Mouse (Mus musculus) hindbrain, embryonic 16.5 days (tissue): Measurements from ENCODE around the gene BC048679. TPM values are rescaled to one million over a fixed set of nuclear protein-coding genes. Genes with fewer than 3 reads are reported as not detected.

Experiments
- ATAC-seq: fragments of 200-750 bp; cut with Nextera tagmentation; 2 replicates; pipeline ENCODE4 v1.8.0; 2017; ENCODE audit warnings: moderate TSS enrichment, moderate library complexity
- H3K27ac ChIP-seq: fragments of 300-500 bp; sonication (generic); 2 replicates; pipeline ENCODE4 v1.5.1; 2014; ENCODE audit warnings: low read depth, mild to moderate bottlenecking, control low read depth, low read length, moderate library complexity
- H3K27me3 ChIP-seq: fragments of 300-500 bp; sonication (generic); replicated peaks from 2 replicates; pipeline ENCODE4 v1.6.1; 2014; ENCODE audit warnings: low read length; ENCODE audit not compliant: control insufficient read depth, insufficient read depth
- H3K36me3 ChIP-seq: fragments of 300-500 bp; sonication (generic); 2 replicates; pipeline ENCODE4 v1.6.1; 2014; ENCODE audit warnings: mild to moderate bottlenecking, low read length, moderate library complexity, mixed read lengths; ENCODE audit not compliant: control insufficient read depth, insufficient read depth
- H3K4me1 ChIP-seq: fragments of 300-500 bp; sonication (generic); 2 replicates; pipeline ENCODE4 v1.6.1; 2014; ENCODE audit warnings: low read depth, low read length; ENCODE audit not compliant: control insufficient read depth, insufficient read depth
- H3K4me2 ChIP-seq: fragments of 300-500 bp; sonication (generic); 2 replicates; pipeline ENCODE4 v1.6.1; 2014; ENCODE audit warnings: mild to moderate bottlenecking, low read length, control low read depth, moderate library complexity
- H3K4me3 ChIP-seq: fragments of 300-500 bp; sonication (generic); 2 replicates; pipeline ENCODE4 v1.5.1; 2014; ENCODE audit warnings: mild to moderate bottlenecking, low read length, control low read depth, moderate library complexity
- H3K9ac ChIP-seq: fragments of 300-500 bp; sonication (generic); 2 replicates; pipeline ENCODE4 v1.6.1; 2014; ENCODE audit warnings: low read depth, mild to moderate bottlenecking, control low read depth, low read length, moderate library complexity
- H3K9me3 ChIP-seq: fragments of 300-500 bp; sonication (generic); 2 replicates; pipeline ENCODE4 v1.6.1; 2014; ENCODE audit warnings: mild to moderate bottlenecking, low read length, moderate library complexity; ENCODE audit not compliant: control insufficient read depth
- WGBS: fragments of 180-500 bp; shearing (Covaris S2); extraction: QIAGEN DNeasy Blood & Tissue Kit; methylation state at CpG from one replicate; pipeline ENCODE4 v1.1.7; 2014; 5-methylcytosine and 5-hydroxymethylcytosine counted together
- polyA plus RNA-seq: library from polyadenylated mRNA; unstranded; fragments of >200 nt; fragmentation: Nextera tagmentation; extraction: Ambion mirVana; gene quantifications from 2 replicates; pipeline ENCODE4 v1.2.1, GENCODE M21; 2015

BC048679 gene
- polyA plus RNA-seq, result not detected in 2 replicates

- WGBS, result 72% methylated on average over 7 of the region's 7 CpGs
- no peak within 1 kb of the TSS for H3K9ac ChIP-seq
- no peaks in the 10 kb centered on the region for H3K36me3 ChIP-seq
- H3K4me1 ChIP-seq, result no peaks in the 10 kb centered on the region
- H3K27me3 ChIP-seq, result no peaks in the 10 kb centered on the region
- ATAC-seq, result no peak
- H3K9me3 ChIP-seq, result no peaks in the 10 kb centered on the region
- no peak within 1 kb of the TSS for H3K27ac ChIP-seq
- H3K4me3 ChIP-seq, result no peak within 1 kb of the TSS
- no peak within 1 kb of the TSS for H3K4me2 ChIP-seq
Observed at GRCm38 (mm10) chr7:81498181-81498580, at the start of gene BC048679. TSS of gene BC048679 (minus strand) at chr7:81498281.

GRCm38 (mm10) chr7:81542934-81543333 is 44.9 kb upstream of the BC048679 start:
- Histone ChIP-seq H3K4me2 (no peak overlapping the region), H3K9me3 (no peaks in the 10 kb centered on the region), H3K4me3 (no peak overlapping the region), H3K27me3 (no peaks in the 10 kb centered on the region), H3K4me1 (no peaks in the 10 kb centered on the region), H3K36me3 (no peaks in the 10 kb centered on the region), H3K9ac (no peak overlapping the region), H3K27ac (no peak overlapping the region)
- WGBS, result 85% methylated on average over 8 of the region's 8 CpGs
- no peak for ATAC-seq

- ATAC-seq, result no peak
- H3K4me2 ChIP-seq, result no peak overlapping the region
- H3K9me3 ChIP-seq, result no peaks in the 10 kb centered on the region
- no peak overlapping the region for H3K9ac ChIP-seq
- 90% methylated on average over 7 of the region's 7 CpGs for WGBS
- H3K27me3 ChIP-seq, result no peaks in the 10 kb centered on the region
- H3K27ac ChIP-seq, result no peak overlapping the region
- no peaks in the 10 kb centered on the region for H3K4me1 ChIP-seq
- H3K4me3 ChIP-seq, result no peak overlapping the region
- H3K36me3 ChIP-seq, result no peaks in the 10 kb centered on the region
Observed at GRCm38 (mm10) chr7:81541924-81542524, 43.9 kb upstream of the BC048679 start.

- H3K9me3 ChIP-seq, result no peaks in the 10 kb centered on the region
- H3K27ac ChIP-seq, result no peak overlapping the region
- no peak overlapping the region for H3K4me3 ChIP-seq
- no peaks in the 10 kb centered on the region for H3K4me1 ChIP-seq
- no peak overlapping the region for H3K9ac ChIP-seq
- H3K4me2 ChIP-seq, result no peak overlapping the region
- no peaks in the 10 kb centered on the region for H3K27me3 ChIP-seq
- no peak for ATAC-seq
- 36% methylated on average over 1 of the region's 1 CpGs for WGBS
- no peaks in the 10 kb centered on the region for H3K36me3 ChIP-seq
Observed at GRCm38 (mm10) chr7:81540999-81541398, 42.9 kb upstream of the BC048679 start.

- peaks cover 3% of the 10 kb centered on the region; the same call in 1 of the 2 replicates for H3K36me3 ChIP-seq
- WGBS, result 8% methylated on average over 2 of the region's 2 CpGs
- H3K4me3 ChIP-seq, result no peak overlapping the region
- H3K4me2 ChIP-seq, result no peak overlapping the region
- no peaks in the 10 kb centered on the region for H3K4me1 ChIP-seq
- no peak overlapping the region for H3K27ac ChIP-seq
- H3K27me3 ChIP-seq, result no peaks in the 10 kb centered on the region
- ATAC-seq, result no peak
- no peaks in the 10 kb centered on the region for H3K9me3 ChIP-seq
- H3K9ac ChIP-seq, result no peak overlapping the region
Observed at GRCm38 (mm10) chr7:81539565-81539964, 41.5 kb upstream of the BC048679 start.

GRCm38 (mm10) chr7:81538070-81538675 is 40.1 kb upstream of the BC048679 start:
- no peak overlapping the region for H3K9ac ChIP-seq
- H3K27me3 ChIP-seq, result no peaks in the 10 kb centered on the region
- no peak overlapping the region for H3K4me2 ChIP-seq
- H3K27ac ChIP-seq, result no peak overlapping the region
- H3K36me3 ChIP-seq, result peaks cover 13% of the 10 kb centered on the region
- H3K9me3 ChIP-seq, result no peaks in the 10 kb centered on the region
- ATAC-seq, result 0 out of 2 replicates have a peak, but pooled peaks have one; percentile 52
- H3K4me1 ChIP-seq, result no peaks in the 10 kb centered on the region
- 66% methylated on average over 2 of the region's 2 CpGs for WGBS
- H3K4me3 ChIP-seq, result no peak overlapping the region

GRCm38 (mm10) chr7:81536478-81536877 is 38.4 kb upstream of the BC048679 start:
- peaks cover 29% of the 10 kb centered on the region for H3K36me3 ChIP-seq
- ATAC-seq, result no peak
- H3K4me3 ChIP-seq, result no peak overlapping the region
- H3K9ac ChIP-seq, result no peak overlapping the region
- no peak overlapping the region for H3K27ac ChIP-seq
- H3K9me3 ChIP-seq, result no peaks in the 10 kb centered on the region
- H3K4me2 ChIP-seq, result no peak overlapping the region
- H3K4me1 ChIP-seq, result no peaks in the 10 kb centered on the region
- no peaks in the 10 kb centered on the region for H3K27me3 ChIP-seq
- 93% methylated on average over 4 of the region's 4 CpGs for WGBS

GRCm38 (mm10) chr7:81531462-81531861 is 33.4 kb upstream of the BC048679 start:
- no peak overlapping the region for H3K4me2 ChIP-seq
- no peak overlapping the region for H3K4me3 ChIP-seq
- no peak overlapping the region for H3K9ac ChIP-seq
- H3K4me1 ChIP-seq, result no peaks in the 10 kb centered on the region
- no peaks in the 10 kb centered on the region for H3K9me3 ChIP-seq
- no peak overlapping the region for H3K27ac ChIP-seq
- H3K36me3 ChIP-seq, result peaks cover 44% of the 10 kb centered on the region
- H3K27me3 ChIP-seq, result no peaks in the 10 kb centered on the region
- no peak for ATAC-seq
- 94% methylated on average over 1 of the region's 1 CpGs for WGBS

GRCm38 (mm10) chr7:81528918-81529317 is 30.8 kb upstream of the BC048679 start:
- WGBS, result 96% methylated on average over 8 of the region's 8 CpGs
- H3K27ac ChIP-seq, result no peak overlapping the region
- no peak overlapping the region for H3K4me2 ChIP-seq
- no peaks in the 10 kb centered on the region for H3K9me3 ChIP-seq
- H3K36me3 ChIP-seq, result peaks cover 38% of the 10 kb centered on the region
- ATAC-seq, result no peak
- no peak overlapping the region for H3K4me3 ChIP-seq
- H3K9ac ChIP-seq, result no peak overlapping the region
- H3K4me1 ChIP-seq, result peaks cover 11% of the 10 kb centered on the region
- H3K27me3 ChIP-seq, result no peaks in the 10 kb centered on the region
